Mouse (Mus musculus): ENCODE results near the gene Ube2a. TPM values are rescaled to one million over a fixed set of nuclear protein-coding genes. Genes with fewer than 3 reads are reported as not detected.
"Not testable (repeated sequence)": the region's sequence is repeated elsewhere in the genome, so short reads cannot be mapped to it uniquely, and the experiment has no call there.

Ube2a gene
- polyA plus RNA-seq, 1 experiment from 2014 or later: 95.2 TPM

- H3K4me1 ChIP-seq (replicated peaks): no peaks in the 10 kb centered on the region
- WGBS (ENCODE audit: insufficient replicate concordance): 61% methylated on average over 1 of the region's 1 CpGs
- DNase-seq (no peak), ATAC-seq (ENCODE audit: low read depth) (no peak)
- no peak overlapping the region for H3K4me3 ChIP-seq (replicated peaks)
- H3K36me3 ChIP-seq: no peaks in the 10 kb centered on the region
- H3K27me3 ChIP-seq: no peaks in the 10 kb centered on the region
- no peak overlapping the region for H3K4me2 ChIP-seq
- H3K9ac ChIP-seq: no peak overlapping the region
- H3K9me3 ChIP-seq (replicated peaks): no peaks in the 10 kb centered on the region
- H3K27ac ChIP-seq: no peak overlapping the region
Observed at GRCm38 (mm10) chrX:36847152-36847551, 26.5 kb upstream of the Ube2a start.

DNA sequence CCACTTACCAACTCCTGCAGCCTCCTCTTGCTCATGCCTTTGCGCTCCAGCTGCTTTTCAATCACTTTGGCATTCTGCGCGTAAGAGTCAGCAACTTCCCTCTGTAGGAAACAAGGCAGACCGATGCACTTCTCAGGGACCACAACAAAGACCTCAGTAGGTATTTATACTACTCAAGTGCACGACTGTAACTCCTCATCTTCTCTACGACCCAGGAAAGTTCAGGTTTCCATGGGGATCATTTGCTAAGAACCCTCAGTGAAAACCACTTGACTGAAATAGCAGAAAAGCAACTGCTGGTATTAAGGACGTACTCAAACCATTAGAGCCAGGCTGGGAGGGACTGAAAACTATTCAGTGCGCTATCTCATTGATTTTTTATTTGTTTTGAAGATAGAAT lies 21.1 kb upstream of the Ube2a start:
- Histone ChIP-seq H3K9me3 (replicated peaks) (no peaks in the 10 kb centered on the region), H3K27me3 (no peaks in the 10 kb centered on the region), H3K27ac (no peak overlapping the region), H3K4me1 (replicated peaks) (no peaks in the 10 kb centered on the region), H3K9ac (no peak overlapping the region), H3K36me3 (peaks cover 8% of the 10 kb centered on the region; the same call in 1 of the 2 replicates), H3K4me2 (no peak overlapping the region), H3K4me3 (replicated peaks) (no peak overlapping the region)
- 80% methylated on average over 8 of the region's 8 CpGs for WGBS (ENCODE audit: insufficient replicate concordance)
- ATAC-seq (ENCODE audit: low read depth) (no peak), DNase-seq (no peak)

DNA sequence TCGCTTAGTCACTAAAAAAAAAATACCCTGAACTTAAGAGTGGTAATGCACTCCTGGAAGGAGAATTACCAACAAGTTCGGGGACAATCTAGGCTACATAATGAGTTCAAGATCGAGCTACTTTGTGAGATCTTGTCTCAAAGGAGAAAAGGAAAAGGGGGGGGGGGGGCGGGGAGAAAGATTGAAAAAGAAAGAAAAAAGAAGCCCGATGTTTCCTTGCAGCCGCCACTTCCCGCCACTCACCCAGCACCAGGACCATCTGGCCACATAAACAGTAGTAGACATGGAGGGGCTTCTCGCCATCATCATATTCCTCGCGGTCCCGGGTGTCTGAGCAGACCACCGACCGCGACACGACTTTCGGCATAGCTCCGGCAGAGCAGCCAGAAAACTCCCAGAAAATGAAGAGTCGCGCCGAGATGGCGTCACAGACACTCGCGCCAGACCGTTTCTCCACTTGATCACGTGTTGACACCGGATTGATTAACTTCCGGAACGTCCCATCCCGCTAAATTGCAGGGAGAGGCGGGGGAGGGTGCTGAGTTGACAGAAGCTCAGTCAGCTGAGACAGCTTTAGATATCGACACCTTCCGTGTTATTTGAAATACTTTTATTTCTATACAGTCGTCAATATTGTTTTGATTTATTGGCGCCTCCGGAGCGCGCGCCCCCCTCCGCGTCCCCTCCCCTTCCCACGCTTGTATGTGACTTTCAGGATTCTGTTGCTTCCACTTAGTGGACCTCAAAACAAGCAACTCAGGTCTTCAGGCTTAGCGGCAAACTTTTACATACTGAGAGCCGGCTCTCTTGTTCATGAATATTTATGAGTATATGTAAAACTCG lies 9.7 kb upstream of the Ube2a start:
- H3K4me2 ChIP-seq: peak overlapping the region; percentile 69
- H3K27ac ChIP-seq: peak overlapping the region; percentile 62
- no peaks in the 10 kb centered on the region for H3K9me3 ChIP-seq (replicated peaks)
- WGBS (ENCODE audit: insufficient replicate concordance): 14% methylated on average over 43 of the region's 44 CpGs
- DNase-seq (peak; percentile 73), ATAC-seq (ENCODE audit: low read depth) (peak; percentile 85)
- H3K9ac ChIP-seq: peak overlapping the region; percentile 67
- no peaks in the 10 kb centered on the region for H3K27me3 ChIP-seq
- peak overlapping the region; percentile 62 for H3K4me3 ChIP-seq (replicated peaks)
- no peaks in the 10 kb centered on the region for H3K36me3 ChIP-seq
- peaks cover 11% of the 10 kb centered on the region for H3K4me1 ChIP-seq (replicated peaks)

GRCm38 (mm10) chrX:36864609-36865328 lies 8.9 kb upstream of the Ube2a start:
- WGBS (ENCODE audit: insufficient replicate concordance): 50% methylated on average over 8 of the region's 8 CpGs
- H3K4me2 ChIP-seq: peak overlapping the region; percentile 55
- H3K9me3 ChIP-seq (replicated peaks): no peaks in the 10 kb centered on the region
- H3K36me3 ChIP-seq: no peaks in the 10 kb centered on the region
- H3K27ac ChIP-seq: peak overlapping the region; percentile 62; the same call in 1 of the 2 replicates
- H3K4me1 ChIP-seq (replicated peaks): peaks cover 11% of the 10 kb centered on the region
- no peaks in the 10 kb centered on the region for H3K27me3 ChIP-seq
- peak overlapping the region; percentile 62 for H3K4me3 ChIP-seq (replicated peaks)
- ATAC-seq (ENCODE audit: low read depth) (no peak), DNase-seq (no peak)
- peak overlapping the region; percentile 23; the same call in 1 of the 2 replicates for H3K9ac ChIP-seq

DNA sequence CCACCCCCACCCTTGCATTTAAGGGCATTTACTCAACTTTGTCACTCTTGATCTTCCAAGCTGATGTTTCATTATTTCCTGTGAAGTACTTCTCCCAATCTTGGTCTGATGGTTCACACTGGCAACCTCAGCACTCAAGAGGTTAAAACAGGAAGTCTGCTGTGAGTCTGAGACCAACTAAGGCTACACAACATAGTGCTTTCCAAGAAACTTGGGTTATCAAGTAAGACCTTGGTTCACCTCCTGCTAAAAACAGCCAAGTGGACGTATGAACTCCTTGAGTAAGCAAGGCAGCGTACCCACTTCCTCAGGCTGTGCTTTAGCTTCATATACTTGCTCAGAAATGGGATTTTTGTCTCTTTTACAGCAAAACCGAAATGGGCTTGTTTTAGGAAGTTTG lies 3.3 kb upstream of the Ube2a start:
- ATAC-seq (ENCODE audit: low read depth): no peak
- no peaks in the 10 kb centered on the region for H3K9me3 ChIP-seq (replicated peaks)

DNA sequence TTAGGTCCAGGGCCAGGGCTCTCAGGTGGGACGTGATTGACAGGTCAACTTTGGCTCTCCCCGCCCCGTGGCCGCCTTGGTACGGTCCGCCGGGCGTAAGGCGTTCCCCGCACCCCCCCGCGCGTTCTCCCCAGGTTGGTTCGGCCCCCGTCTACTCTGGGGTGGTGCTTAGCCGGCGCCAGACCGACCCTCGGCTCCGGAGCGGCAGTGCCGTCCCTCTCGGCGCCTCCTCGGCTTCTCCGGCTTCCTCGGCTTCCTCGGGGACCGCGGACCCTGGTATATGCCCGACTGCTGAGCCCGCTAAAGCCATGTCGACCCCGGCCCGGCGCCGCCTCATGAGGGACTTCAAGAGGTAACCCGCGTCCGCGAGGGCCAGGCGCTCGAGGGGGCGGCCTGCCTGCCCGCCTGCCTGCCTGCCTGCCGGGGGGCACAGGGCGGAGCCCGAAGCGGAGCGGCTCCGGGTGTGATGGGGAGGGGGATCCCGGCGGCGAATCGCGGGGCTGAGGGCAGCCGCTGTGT lies 537 bp downstream of the Ube2a start:
- ATAC-seq (ENCODE audit: low read depth) (peak; percentile 95), DNase-seq (peak; percentile 82)
- Histone ChIP-seq H3K4me2 (peak overlapping the region; percentile 78), H3K9ac (peak overlapping the region; percentile 91), H3K4me3 (replicated peaks) (peak overlapping the region; percentile 81), H3K27me3 (no peaks in the 10 kb centered on the region), H3K9me3 (replicated peaks) (no peaks in the 10 kb centered on the region), H3K36me3 (peaks cover 3% of the 10 kb centered on the region; the same call in 1 of the 2 replicates), H3K27ac (peak overlapping the region; percentile 69), H3K4me1 (replicated peaks) (peaks cover 13% of the 10 kb centered on the region)
- WGBS (ENCODE audit: insufficient replicate concordance): 6% methylated on average over 55 of the region's 57 CpGs

More for the DNA sequence above, 3.3 kb upstream of the Ube2a start:
- DNase-seq: no peak
- peaks cover 9% of the 10 kb centered on the region for H3K4me1 ChIP-seq (replicated peaks)
- WGBS (ENCODE audit: insufficient replicate concordance): 36% methylated on average over 3 of the region's 3 CpGs
- H3K36me3 ChIP-seq: no peaks in the 10 kb centered on the region
- H3K4me2 ChIP-seq: no peak overlapping the region
- no peak overlapping the region for H3K9ac ChIP-seq
- H3K27ac ChIP-seq: no peak overlapping the region
- no peaks in the 10 kb centered on the region for H3K27me3 ChIP-seq
- no peak overlapping the region for H3K4me3 ChIP-seq (replicated peaks)

DNA sequence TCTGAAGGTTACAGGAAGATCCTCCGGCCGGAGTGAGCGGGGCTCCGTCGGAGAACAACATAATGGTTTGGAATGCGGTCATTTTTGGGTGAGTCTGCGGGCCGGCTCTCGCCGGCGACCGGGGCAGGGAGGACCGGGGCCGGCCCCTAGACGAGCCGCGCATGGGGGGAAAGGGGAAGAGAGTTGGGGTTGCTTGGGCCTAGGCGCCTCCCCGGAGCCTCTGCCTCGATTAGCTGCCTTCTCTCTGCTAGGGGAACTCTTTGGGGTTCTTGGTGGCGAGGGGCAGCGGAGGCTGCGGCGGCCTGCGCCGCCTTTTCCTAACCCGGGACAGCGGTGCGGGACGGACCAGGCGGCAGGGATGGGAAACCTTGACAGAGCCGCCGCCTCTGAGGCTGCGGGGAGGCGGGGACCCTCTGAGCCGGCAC lies 1.0 kb downstream of the Ube2a start:
- Histone ChIP-seq H3K4me3 (replicated peaks) (peak overlapping the region; percentile 81), H3K9me3 (replicated peaks) (no peaks in the 10 kb centered on the region), H3K4me1 (replicated peaks) (peaks cover 13% of the 10 kb centered on the region), H3K9ac (peak overlapping the region; percentile 91), H3K36me3 (peaks cover 3% of the 10 kb centered on the region; the same call in 1 of the 2 replicates), H3K27me3 (no peaks in the 10 kb centered on the region), H3K27ac (peak overlapping the region; percentile 69), H3K4me2 (peak overlapping the region; percentile 78)
- 12% methylated on average over 26 of the region's 36 CpGs for WGBS (ENCODE audit: insufficient replicate concordance)
- peak; percentile 39 for ATAC-seq (ENCODE audit: low read depth)
- no peak for DNase-seq

DNA sequence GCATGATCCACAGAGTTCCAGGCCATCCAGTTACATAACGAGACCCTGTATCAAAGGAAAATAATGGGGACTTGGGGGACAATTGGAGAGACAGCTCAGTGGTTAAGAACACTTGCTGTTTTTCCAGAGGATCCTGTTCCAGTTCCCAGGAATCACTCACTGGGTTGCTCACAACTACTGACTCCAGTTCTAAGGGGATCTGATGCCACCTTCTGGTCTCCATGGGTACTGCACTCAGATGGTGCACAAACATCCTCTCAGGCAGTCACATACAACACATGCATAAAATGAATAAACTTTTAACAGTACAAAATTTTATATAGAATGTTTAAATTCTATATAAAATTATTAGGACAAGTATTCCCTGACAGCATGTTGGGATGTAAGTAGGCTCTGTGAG lies 11.0 kb downstream of the Ube2a start:
- no peak for DNase-seq
- no peak for ATAC-seq (ENCODE audit: low read depth)
- Histone ChIP-seq H3K4me3 (replicated peaks) (no peak overlapping the region), H3K27ac (no peak overlapping the region), H3K9me3 (replicated peaks) (no peaks in the 10 kb centered on the region), H3K27me3 (no peaks in the 10 kb centered on the region), H3K36me3 (peaks cover 13% of the 10 kb centered on the region; the same call in 1 of the 2 replicates), H3K4me2 (no peak overlapping the region), H3K9ac (no peak overlapping the region), H3K4me1 (replicated peaks) (no peaks in the 10 kb centered on the region)
- 86% methylated on average over 1 of the region's 1 CpGs for WGBS (ENCODE audit: insufficient replicate concordance)

DNA sequence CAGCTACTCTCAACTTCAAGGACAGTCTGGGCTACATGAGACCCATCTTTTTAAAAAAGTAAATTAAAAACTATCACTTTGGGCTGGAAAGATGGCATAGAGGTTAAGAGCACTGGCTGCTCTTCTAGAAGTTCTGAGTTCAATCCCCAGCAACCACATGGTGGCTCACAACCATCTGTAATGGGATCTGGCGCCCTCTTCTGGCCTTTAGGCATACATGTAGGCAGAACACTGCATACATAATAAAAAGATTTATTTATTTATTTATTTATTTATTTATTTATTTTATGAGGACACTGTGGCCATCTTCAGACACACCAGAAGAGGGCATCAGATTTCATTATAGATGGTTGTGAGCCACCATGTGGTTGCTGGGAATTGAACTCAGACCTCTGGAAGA lies 25.2 kb downstream of the Ube2a start:
- not testable (repeated sequence) for H3K9me3 ChIP-seq (replicated peaks); DNase-seq; H3K27me3 ChIP-seq; H3K9ac ChIP-seq; H3K36me3 ChIP-seq; H3K4me3 ChIP-seq (replicated peaks); H3K27ac ChIP-seq; ATAC-seq (ENCODE audit: low read depth); H3K4me1 ChIP-seq (replicated peaks); H3K4me2 ChIP-seq
- 13% methylated on average over 1 of the region's 1 CpGs for WGBS (ENCODE audit: insufficient replicate concordance)

- peak overlapping the region; percentile 83 for H3K4me2 ChIP-seq
- WGBS (ENCODE audit: insufficient replicate concordance): 23% methylated on average over 3 of the region's 3 CpGs
- H3K27ac ChIP-seq: no peak overlapping the region
- DNase-seq (no peak), ATAC-seq (ENCODE audit: low read depth) (no peak)
- H3K4me3 ChIP-seq (replicated peaks): peak overlapping the region; percentile 70
- no peaks in the 10 kb centered on the region for H3K36me3 ChIP-seq
- peak overlapping the region; percentile 79 for H3K9ac ChIP-seq
- H3K4me1 ChIP-seq (replicated peaks): peaks cover 8% of the 10 kb centered on the region
- no peaks in the 10 kb centered on the region for H3K27me3 ChIP-seq
- no peaks in the 10 kb centered on the region for H3K9me3 ChIP-seq (replicated peaks)
Observed at GRCm38 (mm10) chrX:36901655-36902054, 28.0 kb downstream of the Ube2a start.
